Mouse (Mus musculus) forebrain, postnatal 0 days (tissue): Measurements from ENCODE around the gene Hmgxb4. TPM values are rescaled to one million over a fixed set of nuclear protein-coding genes. Genes with fewer than 3 reads are reported as not detected.
"Not testable (repeated sequence)": the region's sequence is repeated elsewhere in the genome, so short reads cannot be mapped to it uniquely, and the experiment has no call there.

Experiments used
- ATAC-seq: fragments of 200-750 bp; cut with Nextera tagmentation; 2 replicates; pipeline ENCODE4 v1.8.0; 2017; ENCODE audit warnings: mild to moderate bottlenecking, moderate library complexity
- DNase-seq: peaks from one replicate; pipeline ENCODE4 v3.0.0-alpha.2; 2015
- H3K27ac ChIP-seq: fragments of 300-500 bp; sonication (generic); 2 replicates; pipeline ENCODE4 v1.5.1; 2014; ENCODE audit warnings: low read depth, mild to moderate bottlenecking, antibody characterized with exemption, low read length, moderate library complexity, mixed read lengths
- H3K27me3 ChIP-seq: fragments of 300-500 bp; sonication (generic); 2 replicates; pipeline ENCODE4 v1.6.1; 2014; ENCODE audit warnings: mild to moderate bottlenecking, low read length, mixed read lengths; ENCODE audit not compliant: insufficient read depth
- H3K36me3 ChIP-seq: fragments of 300-500 bp; sonication (generic); 2 replicates; pipeline ENCODE4 v1.6.1; 2014; ENCODE audit warnings: mild to moderate bottlenecking, moderate library complexity; ENCODE audit not compliant: insufficient read depth
- H3K4me1 ChIP-seq: fragments of 300-500 bp; sonication (generic); 2 replicates; pipeline ENCODE4 v1.6.1; 2014; ENCODE audit warnings: antibody characterized with exemption; ENCODE audit not compliant: insufficient read depth
- H3K4me2 ChIP-seq: fragments of 300-500 bp; sonication (generic); 2 replicates; pipeline ENCODE4 v1.6.1; 2014; ENCODE audit warnings: low read depth, mild to moderate bottlenecking, moderate library complexity
- H3K4me3 ChIP-seq: fragments of 300-500 bp; sonication (generic); 2 replicates; pipeline ENCODE4 v1.5.1; 2014; ENCODE audit warnings: low read depth, low read length, mixed read lengths
- H3K9ac ChIP-seq: fragments of 300-500 bp; sonication (generic); 2 replicates; pipeline ENCODE4 v1.6.1; 2014; ENCODE audit warnings: mild to moderate bottlenecking
- H3K9me3 ChIP-seq: fragments of 300-500 bp; sonication (generic); 2 replicates; pipeline ENCODE4 v1.6.1; 2016; ENCODE audit warnings: low read length
- CTCF ChIP-seq: sonication (generic); IDR thresholded peaks from 2 replicates; pipeline ENCODE4 v1.5.1; 2016; ENCODE audit warnings: antibody characterized with exemption, control low read depth, low read depth
- WGBS: fragments of 180-500 bp; shearing (Covaris S2); extraction: QIAGEN DNeasy Blood & Tissue Kit; methylation state at CpG from one replicate; pipeline ENCODE4 v1.1.7; 2014; 5-methylcytosine and 5-hydroxymethylcytosine counted together
- polyA plus RNA-seq: library from polyadenylated mRNA; unstranded; fragments of >200 nt; fragmentation: Nextera tagmentation; extraction: Ambion mirVana; gene quantifications from 2 replicates; pipeline ENCODE4 v1.2.1, GENCODE M21; 2015
- total RNA-seq: library from RNA; depleted of rRNA; stranded (reverse); fragments of >200 nt; gene quantifications from 2 replicates; pipeline ENCODE4 v1.2.3, GENCODE M21; 2014; rRNA removed

Gene Hmgxb4
- total RNA-seq (70.9 and 84.2 TPM in 2 replicates), polyA plus RNA-seq (19.0 and 26.9 TPM in 2 replicates)

DNA sequence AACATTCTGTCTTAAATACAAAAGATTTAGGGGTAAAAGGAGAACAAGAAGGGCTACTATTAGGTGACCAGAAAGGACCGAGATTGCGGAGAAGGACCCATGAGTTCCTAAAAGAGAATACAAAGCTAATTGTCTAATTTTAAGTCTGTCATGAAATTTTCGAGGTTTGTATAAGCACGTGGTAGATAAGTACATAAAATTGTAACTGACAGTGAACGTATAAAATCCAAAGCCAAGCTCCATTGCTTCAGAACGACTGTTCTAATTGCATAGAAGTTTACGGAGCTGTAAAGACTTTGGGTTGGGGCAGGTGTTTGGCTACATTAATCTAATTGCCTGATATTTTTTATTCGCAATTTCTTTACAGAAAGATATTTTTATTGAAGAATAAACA lies at the start of gene Hmgxb4:
TSS of gene Hmgxb4 (plus strand) at position 276 of the 394 bp plus-strand sequence.
- Histone ChIP-seq H3K27ac (peak within 1 kb of the TSS; percentile 96), H3K36me3 (no peaks in the 10 kb centered on the region), H3K4me1 (peaks cover 3% of the 10 kb centered on the region), H3K9ac (peak within 1 kb of the TSS; percentile 88), H3K4me3 (peak within 1 kb of the TSS; percentile 97), H3K4me2 (peak within 1 kb of the TSS; percentile 50), H3K9me3 (no peaks in the 10 kb centered on the region), H3K27me3 (no peaks in the 10 kb centered on the region)
- no peak for TF ChIP-seq CTCF
- WGBS = 10% methylated on average over 8 of the region's 8 CpGs
- ATAC-seq (no peak; the same call in 1 of the 2 replicates), DNase-seq (no peak)

- no peak overlapping the region for H3K4me3 ChIP-seq
- ATAC-seq (no peak), DNase-seq (no peak)
- no peak overlapping the region for H3K4me2 ChIP-seq
- 100% methylated on average over 1 of the region's 1 CpGs for WGBS
- no peak overlapping the region for H3K27ac ChIP-seq
- H3K4me1 ChIP-seq = no peaks in the 10 kb centered on the region
- no peaks in the 10 kb centered on the region for H3K9me3 ChIP-seq
- TF ChIP-seq CTCF = no peak
- H3K27me3 ChIP-seq = no peaks in the 10 kb centered on the region
- H3K9ac ChIP-seq = no peak overlapping the region
- H3K36me3 ChIP-seq = no peaks in the 10 kb centered on the region
Observed at GRCm38 (mm10) chr8:74949445-74949844, 43.7 kb upstream of the Hmgxb4 start.

- no peaks in the 10 kb centered on the region for H3K36me3 ChIP-seq
- no peak for TF ChIP-seq CTCF
- no peak overlapping the region for H3K9ac ChIP-seq
- no peak overlapping the region for H3K4me2 ChIP-seq
- no peaks in the 10 kb centered on the region for H3K27me3 ChIP-seq
- H3K4me3 ChIP-seq = no peak overlapping the region
- WGBS = 83% methylated on average over 5 of the region's 5 CpGs
- no peaks in the 10 kb centered on the region for H3K4me1 ChIP-seq
- no peak for ATAC-seq
- no peak overlapping the region for H3K27ac ChIP-seq
- DNase-seq = no peak
- H3K9me3 ChIP-seq = no peaks in the 10 kb centered on the region
Observed at GRCm38 (mm10) chr8:74963983-74964382, 29.2 kb upstream of the Hmgxb4 start.

GRCm38 (mm10) chr8:74970286-74970685 lies 22.9 kb upstream of the Hmgxb4 start:
- not testable (repeated sequence) for H3K9me3 ChIP-seq, H3K4me2 ChIP-seq, ATAC-seq, H3K4me3 ChIP-seq, DNase-seq, H3K9ac ChIP-seq, H3K36me3 ChIP-seq, H3K27ac ChIP-seq, H3K27me3 ChIP-seq, H3K4me1 ChIP-seq
- 87% methylated on average over 3 of the region's 3 CpGs for WGBS

DNA sequence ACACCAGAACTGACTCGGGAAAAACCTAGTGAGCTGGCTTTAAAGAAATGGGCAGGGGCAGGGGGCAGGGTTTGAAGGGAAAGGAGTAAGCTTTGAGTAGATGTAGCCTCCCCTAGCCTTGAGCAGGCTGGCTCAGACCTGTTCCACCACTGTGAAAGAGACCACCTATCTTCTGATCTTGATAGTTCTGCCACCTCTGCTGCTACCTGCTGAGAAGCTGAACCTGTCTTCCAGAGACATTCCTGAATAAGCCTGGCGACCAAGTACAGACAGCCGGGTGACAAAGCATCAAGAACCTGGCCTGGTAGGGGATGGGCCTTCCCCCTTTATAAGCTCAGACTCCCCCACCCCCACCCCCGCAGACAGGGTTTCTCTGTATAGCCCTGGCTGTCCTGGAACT lies 21.5 kb upstream of the Hmgxb4 start:
- WGBS = 79% methylated on average over 4 of the region's 4 CpGs
- Histone ChIP-seq H3K27me3 (no peaks in the 10 kb centered on the region), H3K9ac (no peak overlapping the region), H3K27ac (no peak overlapping the region), H3K4me1 (no peaks in the 10 kb centered on the region), H3K36me3 (no peaks in the 10 kb centered on the region), H3K4me2 (no peak overlapping the region), H3K4me3 (no peak overlapping the region), H3K9me3 (no peaks in the 10 kb centered on the region)
- DNase-seq (no peak), ATAC-seq (no peak)
- no peak for TF ChIP-seq CTCF

DNA sequence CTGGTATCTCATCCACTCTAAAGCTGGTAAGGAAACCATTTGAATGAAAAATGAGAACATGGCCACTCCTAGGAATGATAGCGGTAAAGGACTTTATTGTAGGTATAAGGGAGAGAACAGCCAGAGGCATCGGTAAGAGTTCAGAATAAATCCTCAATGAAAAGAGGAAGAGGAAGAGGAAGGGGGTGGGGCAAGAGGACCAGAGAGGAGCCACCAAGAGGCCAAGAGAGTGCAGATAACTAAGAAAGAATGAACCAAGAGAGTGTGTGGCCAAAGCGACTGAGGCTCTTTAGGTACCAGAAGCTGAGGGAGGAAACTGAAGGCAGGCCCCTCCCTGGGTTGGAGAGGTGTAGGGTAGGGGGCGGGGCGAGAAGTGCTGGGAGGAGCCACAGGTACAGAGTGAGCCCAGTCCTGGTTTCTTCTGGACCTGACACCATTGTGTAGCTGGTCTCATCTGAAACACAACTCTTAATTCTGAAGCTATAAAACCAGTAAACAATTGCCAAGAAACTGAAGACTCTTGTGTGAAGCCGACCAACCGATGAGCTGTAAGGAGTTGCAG lies 20.8 kb upstream of the Hmgxb4 start:
- Histone ChIP-seq H3K4me1 (no peaks in the 10 kb centered on the region), H3K27me3 (no peaks in the 10 kb centered on the region), H3K9ac (no peak overlapping the region), H3K9me3 (no peaks in the 10 kb centered on the region), H3K4me2 (no peak overlapping the region), H3K4me3 (no peak overlapping the region), H3K27ac (no peak overlapping the region), H3K36me3 (no peaks in the 10 kb centered on the region)
- WGBS = 81% methylated on average over 7 of the region's 7 CpGs
- DNase-seq (no peak), ATAC-seq (no peak)
- no peak for TF ChIP-seq CTCF

GRCm38 (mm10) chr8:74973121-74973869 lies 19.9 kb upstream of the Hmgxb4 start:
- H3K9me3 ChIP-seq = no peaks in the 10 kb centered on the region
- H3K4me2 ChIP-seq = no peak overlapping the region
- no peak for TF ChIP-seq CTCF
- H3K27ac ChIP-seq = no peak overlapping the region
- H3K4me1 ChIP-seq = no peaks in the 10 kb centered on the region
- peak; percentile 68; the same call in 1 of the 2 replicates for ATAC-seq
- 51% methylated on average over 8 of the region's 8 CpGs for WGBS
- peak; percentile 18 for DNase-seq
- H3K27me3 ChIP-seq = no peaks in the 10 kb centered on the region
- H3K9ac ChIP-seq = no peak overlapping the region
- H3K4me3 ChIP-seq = no peak overlapping the region
- H3K36me3 ChIP-seq = no peaks in the 10 kb centered on the region
